Mouse (Mus musculus) forebrain, embryonic 10.5 days (tissue): ENCODE measurements around the gene Slc9b2. TPM values are rescaled to one million over a fixed set of nuclear protein-coding genes. Genes with fewer than 3 reads are reported as not detected.

Source experiments
- DNase-seq: peaks from one replicate; pipeline ENCODE4 v3.0.0-alpha.2; 2017; ENCODE audit warnings: low spot score; ENCODE audit errors: extremely low spot score
- H3K27ac ChIP-seq: fragments of 300-500 bp; sonication (generic); 2 replicates; pipeline ENCODE4 v1.5.1; 2016; ENCODE audit warnings: mild to moderate bottlenecking
- H3K27me3 ChIP-seq: fragments of 300-500 bp; sonication (generic); 2 replicates; pipeline ENCODE4 v1.6.1; 2016; ENCODE audit warnings: mild to moderate bottlenecking; ENCODE audit not compliant: poor library complexity, severe bottlenecking
- H3K36me3 ChIP-seq: fragments of 300-500 bp; sonication (generic); replicated peaks from 2 replicates; pipeline ENCODE4 v1.6.1; 2016; ENCODE audit warnings: mild to moderate bottlenecking, moderate library complexity
- H3K4me1 ChIP-seq: fragments of 300-500 bp; sonication (generic); 2 replicates; pipeline ENCODE4 v1.6.1; 2016
- H3K4me3 ChIP-seq: fragments of 300-500 bp; sonication (generic); 2 replicates; pipeline ENCODE4 v1.5.1; 2016; ENCODE audit warnings: mild to moderate bottlenecking, moderate library complexity
- H3K9me3 ChIP-seq: fragments of 300-500 bp; sonication (generic); 2 replicates; pipeline ENCODE4 v1.6.1; 2016; ENCODE audit warnings: mild to moderate bottlenecking, moderate library complexity
- WGBS: fragments of 180-500 bp; shearing (Covaris S2); methylation state at CpG from one replicate; pipeline ENCODE4 v1.1.7; 2016; 5-methylcytosine and 5-hydroxymethylcytosine counted together
- polyA plus RNA-seq: library from polyadenylated mRNA; unstranded; fragments of >200 nt; fragmentation: Nextera tagmentation; extraction: Ambion mirVana; gene quantifications from 2 replicates; pipeline ENCODE4 v1.2.1, GENCODE M21; 2016

The Slc9b2 gene
- polyA plus RNA-seq, 1 experiment from 2014 or later, result 5.6 TPM

GRCm38 (mm10) chr3:135288138-135288750 is 19.3 kb upstream of the Slc9b2 start:
- Histone ChIP-seq H3K27ac (no peak overlapping the region), H3K9me3 (no peaks in the 10 kb centered on the region), H3K4me3 (no peak overlapping the region), H3K36me3 (no peaks in the 10 kb centered on the region), H3K27me3 (no peaks in the 10 kb centered on the region), H3K4me1 (no peaks in the 10 kb centered on the region)
- DNase-seq, result no peak
- WGBS, result 91% methylated on average over 8 of the region's 8 CpGs

GRCm38 (mm10) chr3:135289148-135289547 is 18.4 kb upstream of the Slc9b2 start:
- Histone ChIP-seq H3K4me3 (no peak overlapping the region), H3K4me1 (peaks cover 5% of the 10 kb centered on the region; the same call in 1 of the 2 replicates), H3K9me3 (no peaks in the 10 kb centered on the region), H3K36me3 (no peaks in the 10 kb centered on the region), H3K27me3 (no peaks in the 10 kb centered on the region), H3K27ac (no peak overlapping the region)
- WGBS, result 84% methylated on average over 1 of the region's 1 CpGs
- DNase-seq, result no peak

GRCm38 (mm10) chr3:135290249-135290894 is 17.1 kb upstream of the Slc9b2 start:
- Histone ChIP-seq H3K36me3 (no peaks in the 10 kb centered on the region), H3K4me1 (peaks cover 5% of the 10 kb centered on the region; the same call in 1 of the 2 replicates), H3K27ac (no peak overlapping the region), H3K4me3 (no peak overlapping the region), H3K27me3 (no peaks in the 10 kb centered on the region), H3K9me3 (no peaks in the 10 kb centered on the region)
- peak; percentile 51 for DNase-seq
- WGBS, result 100% methylated on average over 6 of the region's 7 CpGs

- DNase-seq, result no peak
- Histone ChIP-seq H3K4me3 (no peak overlapping the region), H3K27me3 (no peaks in the 10 kb centered on the region), H3K4me1 (peaks cover 5% of the 10 kb centered on the region; the same call in 1 of the 2 replicates), H3K9me3 (no peaks in the 10 kb centered on the region), H3K27ac (no peak overlapping the region), H3K36me3 (no peaks in the 10 kb centered on the region)
- 62% methylated on average over 7 of the region's 7 CpGs for WGBS
Measured at GRCm38 (mm10) chr3:135293703-135294102, 13.8 kb upstream of the Slc9b2 start.

GRCm38 (mm10) chr3:135295559-135295958 is 11.9 kb upstream of the Slc9b2 start:
- 87% methylated on average over 1 of the region's 1 CpGs for WGBS
- H3K4me1 ChIP-seq, result peaks cover 5% of the 10 kb centered on the region; the same call in 1 of the 2 replicates
- no peaks in the 10 kb centered on the region for H3K27me3 ChIP-seq
- H3K4me3 ChIP-seq, result no peak overlapping the region
- no peak for DNase-seq
- H3K9me3 ChIP-seq, result no peaks in the 10 kb centered on the region
- no peak overlapping the region for H3K27ac ChIP-seq
- no peaks in the 10 kb centered on the region for H3K36me3 ChIP-seq

GRCm38 (mm10) chr3:135298560-135298959 is 8.9 kb upstream of the Slc9b2 start:
- DNase-seq, result no peak
- H3K4me3 ChIP-seq, result no peak overlapping the region
- H3K9me3 ChIP-seq, result no peaks in the 10 kb centered on the region
- H3K27me3 ChIP-seq, result no peaks in the 10 kb centered on the region
- no peak overlapping the region for H3K27ac ChIP-seq
- H3K4me1 ChIP-seq, result peaks cover 15% of the 10 kb centered on the region
- H3K36me3 ChIP-seq, result no peaks in the 10 kb centered on the region
- WGBS, result 87% methylated on average over 3 of the region's 3 CpGs

GRCm38 (mm10) chr3:135300081-135300480 is 7.4 kb upstream of the Slc9b2 start:
- Histone ChIP-seq H3K36me3 (no peaks in the 10 kb centered on the region), H3K4me1 (peaks cover 27% of the 10 kb centered on the region), H3K4me3 (no peak overlapping the region), H3K27me3 (no peaks in the 10 kb centered on the region), H3K9me3 (no peaks in the 10 kb centered on the region), H3K27ac (no peak overlapping the region)
- DNase-seq, result no peak
- WGBS, result 86% methylated on average over 6 of the region's 6 CpGs

- DNase-seq, result no peak
- H3K36me3 ChIP-seq, result no peaks in the 10 kb centered on the region
- no peak overlapping the region for H3K4me3 ChIP-seq
- H3K4me1 ChIP-seq, result peaks cover 61% of the 10 kb centered on the region
- WGBS, result 15% methylated on average over 6 of the region's 6 CpGs
- H3K27ac ChIP-seq, result peak overlapping the region; percentile 70
- peaks cover 25% of the 10 kb centered on the region for H3K27me3 ChIP-seq
- no peaks in the 10 kb centered on the region for H3K9me3 ChIP-seq
Measured at GRCm38 (mm10) chr3:135304060-135304459, 3.4 kb upstream of the Slc9b2 start.

GRCm38 (mm10) chr3:135304566-135304965 is 2.9 kb upstream of the Slc9b2 start:
- peaks cover 61% of the 10 kb centered on the region for H3K4me1 ChIP-seq
- 9% methylated on average over 9 of the region's 9 CpGs for WGBS
- no peaks in the 10 kb centered on the region for H3K9me3 ChIP-seq
- H3K4me3 ChIP-seq, result no peak overlapping the region; the same call in 1 of the 2 replicates
- peak overlapping the region; percentile 70 for H3K27ac ChIP-seq
- H3K27me3 ChIP-seq, result peaks cover 25% of the 10 kb centered on the region
- DNase-seq, result no peak
- no peaks in the 10 kb centered on the region for H3K36me3 ChIP-seq

GRCm38 (mm10) chr3:135312916-135313491 is 5.5 kb downstream of the Slc9b2 start:
- peaks cover 32% of the 10 kb centered on the region for H3K4me1 ChIP-seq
- 6% methylated on average over 2 of the region's 2 CpGs for WGBS
- H3K27ac ChIP-seq, result peak overlapping the region; percentile 70

GRCm38 (mm10) chr3:135313727-135314126 is 6.2 kb downstream of the Slc9b2 start:
- H3K36me3 ChIP-seq, result peaks cover 16% of the 10 kb centered on the region
- peaks cover 18% of the 10 kb centered on the region for H3K9me3 ChIP-seq
- peak overlapping the region; percentile 40; the same call in 1 of the 2 replicates for H3K27ac ChIP-seq
- no peak overlapping the region for H3K4me3 ChIP-seq
- WGBS, result 46% methylated on average over 2 of the region's 2 CpGs
- H3K4me1 ChIP-seq, result peaks cover 27% of the 10 kb centered on the region
- no peaks in the 10 kb centered on the region for H3K27me3 ChIP-seq
- DNase-seq, result peak; percentile 57

More at GRCm38 (mm10) chr3:135312916-135313491, 5.5 kb downstream of the Slc9b2 start:
- Histone ChIP-seq H3K27me3 (peaks cover 5% of the 10 kb centered on the region), H3K36me3 (peaks cover 16% of the 10 kb centered on the region), H3K9me3 (peaks cover 18% of the 10 kb centered on the region), H3K4me3 (no peak overlapping the region; the same call in 1 of the 2 replicates)
- DNase-seq, result no peak

- WGBS, result 74% methylated on average over 2 of the region's 2 CpGs
- Histone ChIP-seq H3K9me3 (peaks cover 18% of the 10 kb centered on the region), H3K36me3 (peaks cover 16% of the 10 kb centered on the region), H3K27ac (no peak overlapping the region), H3K4me3 (no peak overlapping the region), H3K27me3 (no peaks in the 10 kb centered on the region), H3K4me1 (peaks cover 27% of the 10 kb centered on the region)
- DNase-seq, result no peak
Measured at GRCm38 (mm10) chr3:135314811-135315210, 7.3 kb downstream of the Slc9b2 start.
